In genomic region chr17:51832421-51832875, GRCm38 (mm10) we compare ENCODE assay signal across 8 mouse cellular contexts. TPM values are rescaled to one million over a fixed set of nuclear protein-coding genes. Genes with fewer than 3 reads are reported as not detected.
DNase-seq lines count a peak whose midpoint lies in the region; ATAC-seq lines count a peak whose summit lies in the region.

No protein-coding gene starts in this region.

- no peak for DNase-seq in heart, embryonic 10.5 days (ENCODE audit: low spot score)
- DNase-seq in heart, postnatal 25 days (ENCODE audit: low spot score) = no peak
- DNase-seq in kidney, postnatal 25 days = peak; percentile 9 to 33
- peak; percentile 69 to 71 for DNase-seq in spleen, adult 18-20 months
- no peak for DNase-seq in cerebellum, postnatal 25 days

- peak overlapping the region; percentile 73 for H3K27ac ChIP-seq in heart, embryonic 10.5 days
- no peak overlapping the region for H3K27ac ChIP-seq in heart, embryonic 12.5 days (ENCODE audit: poor library complexity, severe bottlenecking)

- peaks cover 75% of the 10 kb centered on the region for H3K27me3 ChIP-seq in heart, embryonic 10.5 days (ENCODE audit: insufficient read depth, poor library complexity, severe bottlenecking)
- H3K27me3 ChIP-seq in heart, embryonic 12.5 days (replicated peaks) = peaks cover 56% of the 10 kb centered on the region

- peak; percentile 11 for ATAC-seq in activated CD4-positive, CD25-positive, alpha-beta regulatory T cell, adult 4 months
- peak; percentile 64 for ATAC-seq in heart, embryonic 12.5 days (ENCODE audit: insufficient number of reproducible peaks, low FRiP score)
- ATAC-seq in megakaryocyte progenitor cell, adult 5-6 weeks (replicated peaks; ENCODE audit: poor library complexity) = peak; percentile 18; the same call in 1 of the 2 replicates

- peak overlapping the region; percentile 80 for H3K4me3 ChIP-seq in heart, embryonic 10.5 days
- peak overlapping the region; percentile 77 for H3K4me3 ChIP-seq in heart, embryonic 12.5 days

- peaks cover 15% of the 10 kb centered on the region for H3K4me1 ChIP-seq in heart, embryonic 10.5 days
- H3K4me1 ChIP-seq in heart, embryonic 12.5 days (replicated peaks) = peaks cover 14% of the 10 kb centered on the region

- peak overlapping the region; percentile 71 for H3K9ac ChIP-seq in heart, embryonic 12.5 days

- intact Hi-C loops in heart, postnatal 25 days (cut with DNase I) = loop anchor here (2.0 kb wide), 1 partner anchor 20 kb away; no protein-coding TSS in a partner anchor

- no peaks in the 10 kb centered on the region for H3K9me3 ChIP-seq in heart, embryonic 10.5 days
- no peaks in the 10 kb centered on the region for H3K9me3 ChIP-seq in heart, embryonic 12.5 days (replicated peaks)

- H3K36me3 ChIP-seq in heart, embryonic 10.5 days = no peaks in the 10 kb centered on the region
- H3K36me3 ChIP-seq in heart, embryonic 12.5 days = no peaks in the 10 kb centered on the region

- WGBS in heart, embryonic 10.5 days = under 1% methylated on average over 50 of the region's 66 CpGs
- under 1% methylated on average over 29 of the region's 66 CpGs for WGBS in heart, embryonic 12.5 days

- H3K4me2 ChIP-seq in heart, embryonic 12.5 days = peak overlapping the region; percentile 96

RNA-seq across cellular contexts. Expression of gene Satb1, which starts 0.6 kb away (rescaled TPM):
- polyA plus RNA-seq in heart, embryonic 10.5 days (2016; fragmentation: Nextera tagmentation; extraction: Ambion mirVana) = 7.2 and 9.0 TPM in 2 replicates
- 10 to 100 TPM; 24.0 to 24.5 TPM for total RNA-seq in heart, postnatal 25 days (2021)
- 10 to 100 TPM; 41.0 to 63.4 TPM for polyA plus RNA-seq in activated CD4-positive, CD25-positive, alpha-beta regulatory T cell, adult 4 months (2017; shearing (Covaris generic))
- 10.8 and 11.2 TPM in 2 replicates for polyA plus RNA-seq in heart, embryonic 12.5 days (2016; fragmentation: Nextera tagmentation; extraction: Ambion mirVana)
- total RNA-seq in megakaryocyte progenitor cell, adult 5-6 weeks (2015) = 31.2 and 35.1 TPM in 2 replicates
- total RNA-seq in megakaryocyte progenitor cell, adult 5-6 weeks (2017) = 21.8 and 22.1 TPM in 2 replicates

Comparison
In these comparisons a context has a peak if more than half of its experiments do, and no peak if none do; other contexts are left out.
1. DNase-seq: peak in kidney, postnatal 25 days (2 of 2) and spleen, adult 18-20 months (2 of 2); none in heart, embryonic 10.5 days (single experiment), heart, postnatal 25 days (single experiment) and cerebellum, postnatal 25 days (0 of 2).
2. ATAC-seq: peak in every context shown above with its lines; median percentile 64 in heart, embryonic 12.5 days; 18 in megakaryocyte progenitor cell, adult 5-6 weeks; 11 in activated CD4-positive, CD25-positive, alpha-beta regulatory T cell, adult 4 months.